Mouse (Mus musculus) ES-E14 (cell line): Measurements from ENCODE around the gene Dlg2. TPM values are rescaled to one million over a fixed set of nuclear protein-coding genes. Genes with fewer than 3 reads are reported as not detected.

Experiments
- DNase-seq: peaks from one replicate; pipeline ENCODE4 v3.0.0-alpha.2; 2013; ENCODE audit warnings: low read depth, low spot score
- H3K27ac ChIP-seq: 2 replicates; pipeline ENCODE4 v1.5.1; 2012; ENCODE audit warnings: low read depth, mild to moderate bottlenecking, low read length, moderate library complexity, mixed read lengths; ENCODE audit not compliant: poor library complexity, insufficient read depth, severe bottlenecking
- H3K36me3 ChIP-seq: 2 replicates; pipeline ENCODE4 v1.6.1; 2012; ENCODE audit warnings: mild to moderate bottlenecking, low read length, moderate library complexity, mixed read lengths; ENCODE audit not compliant: control insufficient read depth, poor library complexity, insufficient read depth, severe bottlenecking
- H3K4me1 ChIP-seq, 2 experiments: fragments of 150-350 bp in 1 of 2; sonication (generic) in 1 of 2; 2 replicates each; pipeline ENCODE4 v1.6.1; 2012; ENCODE audit warnings: low read length in 2 of 2, mild to moderate bottlenecking in 1 of 2, mixed read lengths in 1 of 2; ENCODE audit not compliant: control insufficient read depth in 2 of 2, insufficient read depth in 2 of 2, poor library complexity in 1 of 2
- H3K4me3 ChIP-seq, 2 experiments: fragments of 150-350 bp in 1 of 2; sonication (generic) in 1 of 2; 2 replicates each; pipeline ENCODE4 v1.5.1; 2012; ENCODE audit warnings: low read length in 2 of 2, low read depth in 1 of 2, mild to moderate bottlenecking in 1 of 2, mixed read lengths in 1 of 2; ENCODE audit not compliant: insufficient read depth in 1 of 2, poor library complexity in 1 of 2, severe bottlenecking in 1 of 2
- H3K9ac ChIP-seq: 2 replicates; pipeline ENCODE4 v1.6.1; 2012; ENCODE audit warnings: low read depth, mild to moderate bottlenecking, low read length, mixed read lengths; ENCODE audit not compliant: poor library complexity, insufficient read depth, severe bottlenecking
- H3K9me3 ChIP-seq: fragments of 150-350 bp; sonication (generic); 2 replicates; pipeline ENCODE4 v1.6.1; 2012; ENCODE audit warnings: low read depth, mild to moderate bottlenecking, low read length; ENCODE audit not compliant: control insufficient read depth, insufficient read depth
- CHD2 ChIP-seq: IDR thresholded peaks from 2 replicates; pipeline ENCODE4 v1.6.1; 2014; ENCODE audit warnings: mild to moderate bottlenecking, low read depth, low read length, inconsistent platforms
- HCFC1 ChIP-seq: IDR thresholded peaks from 2 replicates; pipeline ENCODE4 v1.6.1; 2012; ENCODE audit warnings: low read length, inconsistent platforms, borderline replicate concordance; ENCODE audit not compliant: insufficient read depth
- MAFK ChIP-seq: IDR thresholded peaks from 2 replicates; pipeline ENCODE4 v1.6.1; 2014; ENCODE audit warnings: mild to moderate bottlenecking, low read depth, low read length, inconsistent platforms; ENCODE audit not compliant: insufficient read depth
- ZC3H11A ChIP-seq: IDR thresholded peaks from 2 replicates; pipeline ENCODE4 v1.6.1; 2012; ENCODE audit warnings: low read depth, mild to moderate bottlenecking, inconsistent platforms, low read length, borderline replicate concordance
- ZNF384 ChIP-seq: IDR thresholded peaks from 2 replicates; pipeline ENCODE4 v1.6.1; 2012; ENCODE audit warnings: low read depth, low read length, inconsistent platforms
- in situ Hi-C, 2 experiments: fragments of 600-800 bp; cut with MboI; formaldehyde crosslinking; loops; one replicate each; pipeline ENCODE4 v1.15.1; 2025; ENCODE audit warnings: low sequenced_read_pairs in 2 of 2, inconsistent platforms in 1 of 2; ENCODE audit not compliant: unreplicated experiment in 2 of 2
- total RNA-seq: library from RNA; depleted of rRNA; stranded (reverse); fragments of 300-350 nt; gene quantifications from 2 replicates; pipeline ENCODE4 v1.2.3, GENCODE M21; 2012

The Dlg2 gene
- total RNA-seq, 1 experiment: 0.13 TPM

DNA sequence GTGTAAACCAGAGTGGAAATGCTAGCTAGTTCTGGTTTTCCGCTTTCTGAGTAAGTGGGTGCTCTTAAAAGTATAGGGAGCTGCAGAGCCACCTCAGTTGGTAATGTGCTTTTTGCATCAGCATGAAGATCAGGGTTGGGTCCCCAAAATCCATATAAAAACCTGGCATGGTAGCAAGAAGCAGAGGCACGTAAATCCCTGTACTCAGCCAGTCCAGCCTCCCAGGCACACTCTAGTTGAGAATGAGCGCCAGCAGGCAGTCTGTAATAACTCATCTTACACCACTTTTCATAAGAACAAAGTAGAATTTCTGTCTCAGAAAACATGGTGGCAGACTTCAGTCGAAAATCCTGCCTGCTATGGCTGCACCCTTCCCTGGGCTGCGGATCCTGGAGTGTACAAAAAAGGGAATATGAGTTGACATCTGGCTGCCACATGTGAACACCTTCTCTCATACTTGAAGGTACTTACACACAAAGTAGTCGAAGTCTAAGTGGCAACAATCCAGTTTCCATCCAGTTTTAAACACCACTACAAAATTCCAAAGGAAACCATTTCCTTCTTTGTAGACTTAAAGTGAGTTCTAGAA, 1915.7 kb downstream of the Dlg2 start:
- Histone ChIP-seq H3K9me3 (no peaks in the 10 kb centered on the region), H3K36me3 (no peaks in the 10 kb centered on the region), H3K9ac (no peak overlapping the region), H3K4me1 (no peaks in the 10 kb centered on the region), H3K4me3 (no peak overlapping the region), H3K27ac (no peak overlapping the region)
- DNase-seq: no peak
- TF ChIP-seq HCFC1 (no peak), ZNF384 (no peak)
- in situ Hi-C loops: no loop called here

- Histone ChIP-seq H3K9ac (no peak overlapping the region), H3K36me3 (no peaks in the 10 kb centered on the region), H3K4me1 (no peaks in the 10 kb centered on the region), H3K4me3 (no peak overlapping the region), H3K9me3 (no peaks in the 10 kb centered on the region), H3K27ac (no peak overlapping the region)
- TF ChIP-seq CHD2 (no peak), ZNF384 (no peak), HCFC1 (no peak), MAFK (no peak), ZC3H11A (no peak)
- DNase-seq: no peak
- in situ Hi-C loops: no loop called here
Measured at GRCm38 (mm10) chr7:92396783-92397182, 1920.3 kb downstream of the Dlg2 start.

GRCm38 (mm10) chr7:92398841-92399240, 1922.4 kb downstream of the Dlg2 start:
- no peak overlapping the region for H3K27ac ChIP-seq
- H3K4me1 ChIP-seq: no peaks in the 10 kb centered on the region
- no peak for TF ChIP-seq ZNF384
- no peak for TF ChIP-seq ZC3H11A
- TF ChIP-seq CHD2: no peak
- no peak for TF ChIP-seq HCFC1
- TF ChIP-seq MAFK: no peak
- no peaks in the 10 kb centered on the region for H3K36me3 ChIP-seq
- no peaks in the 10 kb centered on the region for H3K9me3 ChIP-seq
- in situ Hi-C loops: no loop called here
- no peak for DNase-seq
- H3K9ac ChIP-seq: no peak overlapping the region
- no peak overlapping the region for H3K4me3 ChIP-seq

GRCm38 (mm10) chr7:92400551-92400950, 1924.1 kb downstream of the Dlg2 start:
- H3K27ac ChIP-seq: no peak overlapping the region
- no peak for DNase-seq
- H3K4me1 ChIP-seq: no peaks in the 10 kb centered on the region
- TF ChIP-seq CHD2 (no peak), ZC3H11A (no peak), ZNF384 (no peak), HCFC1 (no peak), MAFK (no peak)
- H3K9me3 ChIP-seq: no peaks in the 10 kb centered on the region
- in situ Hi-C loops: loop anchor here (10.0 to 25.0 kb wide), 2 partner anchors 288 to 296 kb away; no protein-coding TSS in a partner anchor
- no peak overlapping the region for H3K9ac ChIP-seq
- no peak overlapping the region for H3K4me3 ChIP-seq
- H3K36me3 ChIP-seq: no peaks in the 10 kb centered on the region

DNA sequence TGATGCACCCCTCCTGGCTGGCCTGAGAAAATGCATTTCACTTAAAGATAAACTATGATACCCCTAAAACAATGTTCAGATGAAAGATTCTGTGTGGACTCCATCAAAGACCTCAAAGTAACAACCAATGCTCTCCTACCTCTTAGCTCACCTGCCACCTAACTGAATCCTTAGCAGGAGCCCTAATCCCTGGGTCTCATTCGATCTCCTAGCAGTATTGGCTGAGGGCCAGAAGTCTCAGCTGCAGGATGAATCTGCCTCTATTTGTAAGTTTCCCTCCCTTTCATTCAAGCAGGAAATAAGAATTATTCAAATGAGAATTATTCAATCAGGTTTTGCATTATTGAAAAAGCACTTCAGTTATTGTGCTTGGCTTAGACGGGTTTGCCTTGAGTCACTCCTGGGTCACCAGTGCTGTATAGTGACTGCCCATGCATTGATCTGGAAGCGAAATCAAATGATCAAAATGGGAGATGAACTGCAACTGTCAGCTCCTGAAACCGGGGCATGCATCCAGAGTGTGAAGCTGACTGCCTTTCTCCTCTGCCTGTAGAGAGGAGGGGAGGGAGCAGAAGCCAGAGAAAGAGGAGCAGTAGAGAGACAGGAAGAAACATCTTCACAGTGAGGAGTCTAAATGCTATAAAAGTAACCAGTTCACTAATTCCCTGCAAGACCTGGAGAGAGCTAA, 1924.7 kb downstream of the Dlg2 start:
- in situ Hi-C loops: loop anchor here (10.0 to 25.0 kb wide), 2 partner anchors 289 to 296 kb away; no protein-coding TSS in a partner anchor
- no peak for DNase-seq

More for the DNA sequence above, 1924.7 kb downstream of the Dlg2 start:
- Histone ChIP-seq H3K36me3 (no peaks in the 10 kb centered on the region), H3K27ac (no peak overlapping the region), H3K4me1 (no peaks in the 10 kb centered on the region), H3K4me3 (no peak overlapping the region), H3K9me3 (no peaks in the 10 kb centered on the region), H3K9ac (no peak overlapping the region)
- no peak for TF ChIP-seq ZNF384
- no peak for TF ChIP-seq ZC3H11A
- TF ChIP-seq HCFC1: no peak
- no peak for TF ChIP-seq MAFK
- no peak for TF ChIP-seq CHD2
